Mouse (Mus musculus) megakaryocyte, embryonic 14.5 days (primary cell): ENCODE results near the gene Pold4.

Experiments used
- FLI1 ChIP-seq: IDR thresholded peaks from 2 replicates; pipeline ENCODE4 v1.6.1; 2012; ENCODE audit warnings: low read length, inconsistent platforms, mixed read lengths
- GATA1 ChIP-seq: IDR thresholded peaks from 3 replicates; pipeline ENCODE4 v1.6.1; 2012; ENCODE audit warnings: mixed read lengths, low read length, inconsistent platforms, borderline replicate concordance

DNA sequence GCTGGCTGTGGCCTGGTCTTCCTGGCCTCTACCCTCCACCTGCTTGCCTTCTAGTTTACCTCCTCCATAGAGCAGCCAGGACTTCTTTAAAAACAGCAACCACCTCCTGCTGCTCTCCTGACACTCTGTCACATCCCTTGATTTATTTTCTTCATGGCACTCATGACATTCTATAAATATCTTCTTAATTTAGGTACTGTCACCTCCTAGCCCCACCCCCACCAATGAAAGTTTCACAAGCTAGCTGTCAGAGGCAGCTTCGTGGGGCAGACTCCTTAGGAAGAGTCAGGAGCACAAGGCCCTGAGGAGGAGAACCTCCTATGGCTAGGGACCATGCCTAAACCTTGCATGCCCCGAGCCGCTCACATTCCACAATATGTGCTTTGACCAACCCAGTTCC lies 44.4 kb upstream of the Pold4 start:
- TF ChIP-seq GATA1 = no peak
- TF ChIP-seq FLI1 = no peak
